Mouse (Mus musculus): ENCODE results near the gene Eln.
A peak's percentile ranks its signal among the peaks of the same experiment; 100 is the strongest.

The Eln gene

DNA sequence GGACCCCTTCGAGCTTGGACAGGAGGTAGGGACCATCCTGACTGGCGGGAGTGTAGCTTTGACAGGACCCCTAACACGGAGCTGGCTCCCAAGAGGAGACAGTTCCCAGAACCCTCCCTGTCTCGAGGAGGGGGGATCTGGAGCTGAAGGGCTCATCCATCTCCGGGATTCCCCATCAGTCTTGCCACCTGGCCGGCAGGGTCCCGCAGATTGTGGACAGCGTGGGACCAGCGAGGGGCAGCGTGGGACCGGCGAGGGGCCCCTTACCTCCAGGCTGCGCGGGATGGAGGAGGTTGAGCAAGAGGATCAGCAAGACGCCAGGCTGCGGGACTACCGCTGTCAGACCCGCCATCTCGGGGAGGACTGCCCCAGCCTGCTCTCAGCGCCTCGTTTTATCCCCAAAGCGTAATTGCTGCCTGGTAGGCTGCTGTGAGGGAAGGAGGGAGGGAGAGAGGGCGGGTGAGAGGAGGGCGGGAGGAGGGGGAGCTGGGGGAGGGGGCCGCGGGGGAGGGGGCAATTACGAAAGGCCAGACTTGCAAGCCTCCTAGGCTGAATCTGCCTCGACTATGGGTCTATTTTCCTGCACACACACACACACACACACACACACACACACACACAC lies at the start of gene Eln:
Gene Eln (minus strand): TSS at position 434 of the 622 bp plus-strand sequence.
- DNase-seq (ENCODE audit: low spot score): peak; percentile 43

DNA sequence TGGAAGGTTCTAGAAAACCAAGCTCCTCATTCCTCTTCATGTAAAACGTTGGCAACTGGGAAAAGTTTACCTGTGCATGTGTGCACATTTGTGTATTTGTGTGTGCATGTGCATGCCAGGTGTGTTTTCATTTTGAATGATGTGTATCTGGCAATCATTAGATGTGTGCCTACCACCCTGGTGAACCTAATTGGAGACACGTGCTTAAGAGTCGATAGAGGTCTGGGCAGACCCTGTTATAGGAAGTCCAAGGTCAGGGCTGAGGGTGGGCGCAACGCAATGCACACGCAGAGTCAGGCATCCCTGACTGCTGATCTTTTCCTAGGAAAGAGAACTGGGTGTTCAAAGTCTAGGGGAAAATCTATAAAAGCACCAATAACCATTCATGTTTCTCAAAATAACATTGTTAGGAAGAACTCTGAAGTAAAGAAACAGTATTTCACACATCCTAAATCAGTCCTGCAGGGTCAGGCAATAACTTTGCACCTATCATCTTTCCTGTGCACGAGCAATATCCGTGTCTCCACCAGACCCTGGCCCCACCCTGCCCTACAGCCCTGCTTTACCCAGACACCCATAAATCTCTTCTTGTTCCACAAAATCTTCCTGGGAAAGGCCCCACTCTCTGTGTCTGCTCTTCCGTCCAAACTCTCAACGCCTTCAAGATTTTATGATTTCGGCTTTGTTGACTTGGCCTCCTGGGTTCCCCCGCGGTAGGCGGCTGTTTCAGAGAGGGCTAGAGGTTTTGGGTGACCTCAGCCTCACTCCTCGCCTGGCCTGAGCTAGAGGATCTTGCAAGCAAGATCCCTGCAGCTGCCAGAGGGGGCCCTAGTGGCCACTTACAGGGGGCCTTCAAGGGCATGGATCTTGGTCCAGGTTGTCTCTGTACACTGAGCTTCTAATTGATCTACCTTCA lies 43.2 kb upstream of the Eln start:
- DNase-seq (ENCODE audit: low spot score): no peak

GRCm38 (mm10) chr5:134788237-134788636 lies 41.1 kb upstream of the Eln start:
- DNase-seq (ENCODE audit: low spot score): no peak

DNA sequence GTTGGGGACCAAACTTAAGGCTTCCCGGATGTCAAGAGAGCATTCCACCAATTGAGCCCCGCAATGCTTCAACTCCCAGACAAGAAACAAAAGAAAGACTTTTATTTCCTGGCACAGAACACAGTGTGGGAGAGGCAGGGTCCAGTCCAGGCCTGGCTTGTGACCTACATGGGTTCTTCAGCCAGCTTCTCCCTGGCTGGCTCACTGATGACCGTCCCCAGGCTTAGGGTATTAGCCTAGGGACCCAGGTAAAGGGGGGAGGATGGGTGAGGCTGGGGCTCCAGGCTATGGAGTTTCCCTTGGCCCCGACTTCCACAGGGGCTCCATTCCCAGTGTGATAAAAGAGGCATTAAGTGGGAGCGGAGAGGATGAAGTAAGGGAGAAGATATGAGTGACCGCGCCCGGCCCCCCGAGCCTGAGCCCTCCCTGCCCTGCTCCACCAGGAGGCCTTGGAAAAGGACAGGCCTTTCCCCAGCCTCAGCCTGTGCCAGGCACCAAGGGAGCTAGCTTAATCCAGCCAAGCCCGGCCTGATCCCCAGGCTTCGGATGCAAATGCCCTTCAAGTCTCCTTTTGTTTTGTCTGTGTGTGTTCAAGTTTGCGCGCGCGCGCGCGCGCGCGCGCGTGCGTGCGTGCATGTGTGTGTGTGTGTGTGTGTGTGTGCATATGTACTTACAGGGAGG lies 38.7 kb upstream of the Eln start:
- peak; percentile 64 for DNase-seq (ENCODE audit: low spot score)

DNA sequence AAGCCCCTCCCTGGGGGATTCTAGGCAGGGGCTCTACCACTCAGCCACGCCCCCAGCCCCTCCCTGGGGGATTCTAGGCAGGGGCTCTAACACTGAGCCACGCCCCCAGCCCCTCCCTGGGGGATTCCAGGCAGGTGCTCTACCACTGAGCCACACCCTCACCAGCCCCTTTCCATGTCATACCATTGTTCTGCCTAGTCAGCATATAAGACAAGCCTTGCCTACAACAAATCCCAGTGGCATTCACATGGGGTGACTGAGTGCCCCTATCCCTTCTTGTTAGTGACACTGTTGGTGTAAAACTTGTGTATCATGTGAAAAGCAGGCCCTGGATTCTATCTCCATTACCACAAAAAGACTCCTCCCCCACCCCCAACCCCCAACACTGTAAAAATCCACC lies 36.7 kb upstream of the Eln start:
- DNase-seq (ENCODE audit: low spot score): no peak

- no peak for DNase-seq (ENCODE audit: low spot score)
These were observed 33.8 kb upstream of the Eln start for GRCm38 (mm10) chr5:134780963-134781362.

GRCm38 (mm10) chr5:134780146-134780545 lies 33.0 kb upstream of the Eln start:
- DNase-seq (ENCODE audit: low spot score): no peak

- no peak for DNase-seq (ENCODE audit: low spot score)
These were observed 29.4 kb upstream of the Eln start for GRCm38 (mm10) chr5:134776551-134776950.

- DNase-seq (ENCODE audit: low spot score): peak; percentile 63
These were observed 25.4 kb upstream of the Eln start for GRCm38 (mm10) chr5:134772522-134772921.

DNA sequence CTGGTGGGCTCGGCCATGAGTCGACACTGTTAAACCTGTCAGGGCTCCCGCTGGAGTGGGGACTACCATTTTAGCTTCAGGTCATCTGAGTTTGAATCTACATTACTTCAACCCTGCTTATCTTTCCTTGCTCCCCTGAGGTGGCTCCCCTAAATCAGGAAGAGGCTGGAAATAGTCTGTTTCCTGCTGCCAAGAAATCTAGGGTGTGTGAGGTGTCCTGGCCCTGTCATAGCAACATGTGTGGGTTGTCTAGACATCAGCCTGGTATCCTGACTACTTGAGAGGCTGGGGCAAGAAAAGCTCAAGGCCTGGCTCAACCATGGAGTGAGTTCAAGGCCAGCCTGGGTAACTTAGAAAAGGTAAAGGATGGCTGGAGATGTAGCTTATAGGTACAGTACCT lies 24.6 kb upstream of the Eln start:
- DNase-seq (ENCODE audit: low spot score): no peak

DNA sequence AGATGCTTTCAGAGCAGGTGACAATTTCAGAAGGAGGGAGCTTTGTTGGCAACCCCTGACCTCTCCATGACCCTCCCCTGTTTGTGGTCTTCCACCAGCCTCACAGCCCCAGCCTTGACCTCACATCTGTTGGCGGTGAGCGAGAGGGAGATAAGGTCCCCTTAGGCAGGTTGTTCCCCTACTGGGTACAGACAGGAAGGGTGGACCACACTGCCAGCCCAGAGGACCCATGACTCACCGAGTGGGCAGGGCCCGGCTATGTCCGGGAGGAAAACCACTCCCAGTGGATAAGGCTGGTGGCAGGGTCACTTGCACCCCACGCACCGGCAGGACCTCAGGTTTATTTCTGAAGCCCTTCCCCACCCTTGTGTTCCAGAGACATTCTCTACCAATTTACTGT lies 22.1 kb upstream of the Eln start:
- DNase-seq (ENCODE audit: low spot score): no peak

DNA sequence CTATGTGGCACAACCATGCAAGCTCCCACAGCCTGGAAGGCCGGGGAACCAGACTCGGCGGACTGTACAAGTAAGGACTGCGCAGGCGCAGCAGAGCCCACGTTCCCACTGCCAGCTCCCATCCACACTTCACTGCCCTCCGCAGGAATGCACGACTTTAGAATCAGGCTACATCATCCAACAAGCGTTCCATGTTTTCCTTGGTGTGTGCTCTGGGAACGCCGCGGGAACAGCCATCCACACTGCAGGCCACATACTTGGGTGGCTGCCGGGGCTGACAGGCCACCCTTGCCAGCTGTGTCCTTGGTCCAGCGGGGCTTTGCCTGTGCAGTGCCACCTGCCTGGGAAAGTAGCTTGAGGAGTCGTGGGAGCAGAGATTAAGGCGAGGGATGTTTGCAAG lies 18.3 kb upstream of the Eln start:
- no peak for DNase-seq (ENCODE audit: low spot score)

DNA sequence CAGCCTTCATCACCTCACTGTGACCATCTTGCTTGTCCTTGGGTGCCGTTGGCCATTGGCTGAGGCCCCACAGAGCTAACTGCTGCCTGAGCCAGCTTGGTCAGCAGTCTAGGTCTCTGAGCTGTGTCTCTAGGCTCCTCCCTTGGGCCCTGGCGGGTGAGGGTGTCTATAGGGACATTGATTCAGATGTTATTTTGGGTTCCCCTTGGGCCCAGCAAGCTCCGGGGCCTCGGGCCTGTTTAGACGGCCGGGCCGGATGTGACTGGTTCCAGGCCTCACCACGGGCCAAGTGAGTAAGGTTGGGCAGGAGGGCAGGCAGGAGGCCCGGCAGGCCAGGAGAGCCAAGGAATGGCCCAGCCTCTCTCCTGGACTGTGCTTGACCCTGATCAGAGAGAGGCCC lies 16.2 kb upstream of the Eln start:
- DNase-seq (ENCODE audit: low spot score): no peak

DNA sequence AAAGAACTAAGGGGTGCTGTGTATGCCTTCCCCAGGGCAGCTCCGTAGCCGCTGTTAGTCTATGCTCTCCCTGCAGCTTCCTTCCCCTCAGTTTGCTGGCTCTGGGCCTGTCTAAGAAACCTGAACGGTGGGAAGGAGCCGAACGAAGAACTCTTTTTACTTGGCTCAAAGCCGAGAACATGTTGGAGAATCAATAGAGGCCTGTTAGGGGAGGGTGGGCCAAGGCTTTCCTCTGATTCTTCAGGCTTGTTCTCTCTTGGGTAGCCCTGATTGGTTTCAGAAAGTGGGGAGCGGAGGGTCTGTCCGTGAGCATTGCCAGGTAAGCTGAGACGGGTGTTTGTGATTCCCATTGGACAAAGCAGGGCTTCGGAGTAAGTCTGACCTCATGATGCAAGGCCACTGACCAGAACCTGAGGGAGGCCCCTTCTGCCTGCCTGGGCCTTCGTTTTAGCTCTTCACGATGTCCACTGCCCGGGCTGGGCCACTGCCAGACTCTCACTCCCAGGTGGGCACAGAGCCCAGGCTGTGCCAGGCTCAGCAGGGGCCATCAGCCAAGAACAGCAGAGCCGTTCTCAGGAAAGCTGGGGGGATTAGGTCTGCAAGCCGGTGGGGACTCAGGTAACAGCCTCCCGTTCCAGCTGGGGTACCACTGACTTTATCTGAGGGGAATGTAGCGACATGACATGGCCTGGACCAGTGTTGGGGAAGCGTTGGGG lies 14.4 kb upstream of the Eln start:
- peak; percentile 48 for DNase-seq (ENCODE audit: low spot score)

GRCm38 (mm10) chr5:134756031-134756430 lies 8.9 kb upstream of the Eln start:
- no peak for DNase-seq (ENCODE audit: low spot score)

GRCm38 (mm10) chr5:134754096-134754495 lies 7.0 kb upstream of the Eln start:
- DNase-seq (ENCODE audit: low spot score): no peak

DNA sequence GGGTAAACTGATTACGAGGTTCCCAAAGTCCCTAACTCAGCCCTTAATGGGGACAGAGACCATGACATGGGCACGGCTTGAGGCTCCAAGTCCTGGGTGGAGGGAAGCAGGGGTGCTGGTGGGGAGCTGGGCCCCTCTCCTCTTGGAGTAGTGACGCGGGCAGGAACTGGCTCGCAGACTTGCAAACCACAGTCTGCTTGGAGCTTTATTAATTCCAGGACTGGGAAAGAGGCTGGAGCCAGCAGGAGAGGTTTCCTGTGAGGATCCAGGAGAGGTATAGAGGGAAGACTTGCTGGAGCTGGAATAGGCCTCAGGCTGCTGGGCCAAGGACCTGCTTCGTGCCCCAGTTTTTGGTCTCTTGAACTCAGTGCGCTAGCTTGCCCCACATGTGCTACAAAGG lies 3.3 kb upstream of the Eln start:
- DNase-seq (ENCODE audit: low spot score): no peak

DNA sequence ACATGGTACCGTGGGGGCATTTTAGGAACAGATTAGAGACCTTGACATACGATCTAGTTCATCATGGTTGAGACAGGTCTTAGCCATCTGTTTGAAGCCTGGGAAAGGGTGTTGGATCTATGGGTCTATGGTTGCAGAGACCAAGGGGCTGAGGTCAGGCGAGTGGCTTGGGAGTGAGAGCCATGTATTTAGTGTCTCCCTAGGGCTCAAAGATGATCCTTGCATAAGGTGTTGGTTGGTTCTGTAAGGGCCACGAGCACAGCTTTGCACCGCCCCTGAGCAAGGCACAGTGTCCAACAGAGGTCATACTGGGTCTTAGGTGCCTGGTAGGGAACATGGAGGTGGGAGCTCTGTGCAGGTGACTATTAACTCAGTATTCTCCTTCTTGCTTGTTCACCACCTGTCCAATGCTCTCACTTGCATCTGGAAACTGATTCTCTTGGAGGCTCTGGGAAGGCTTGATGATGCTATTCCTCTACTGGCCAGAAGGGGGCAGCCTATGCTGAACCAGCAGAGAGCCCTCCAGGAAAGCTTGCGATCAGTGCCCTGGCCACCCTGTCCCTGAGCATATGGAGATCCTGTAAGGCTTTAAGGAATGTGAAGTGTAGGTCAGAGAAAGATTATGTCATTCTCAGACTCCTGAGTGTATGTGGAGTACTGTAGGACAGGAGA lies 960 bp upstream of the Eln start:
- peak; percentile 51 for DNase-seq (ENCODE audit: low spot score)

- peak; percentile 81 for DNase-seq (ENCODE audit: low spot score)
These were observed 380 bp upstream of the Eln start for GRCm38 (mm10) chr5:134747512-134747893.

DNA sequence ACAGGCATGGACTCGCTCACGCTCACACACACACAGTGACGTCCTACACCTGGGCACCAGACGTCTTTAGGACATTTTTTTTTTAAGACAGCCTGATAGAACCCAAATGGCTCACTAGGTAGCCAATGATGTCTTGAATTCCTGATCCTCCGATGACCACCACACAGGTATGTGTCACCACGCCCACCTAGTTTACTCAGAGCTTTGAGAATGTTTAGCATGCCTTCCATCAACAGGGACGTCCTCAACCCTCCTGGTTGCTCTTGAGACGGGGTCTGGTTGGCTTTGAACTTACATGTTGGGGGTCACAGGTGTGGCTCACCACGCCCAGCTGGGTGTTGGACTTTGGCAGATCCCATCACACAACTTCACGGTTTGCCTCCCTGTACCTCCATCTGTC lies 922 bp downstream of the Eln start:
- DNase-seq (ENCODE audit: low spot score): no peak

DNA sequence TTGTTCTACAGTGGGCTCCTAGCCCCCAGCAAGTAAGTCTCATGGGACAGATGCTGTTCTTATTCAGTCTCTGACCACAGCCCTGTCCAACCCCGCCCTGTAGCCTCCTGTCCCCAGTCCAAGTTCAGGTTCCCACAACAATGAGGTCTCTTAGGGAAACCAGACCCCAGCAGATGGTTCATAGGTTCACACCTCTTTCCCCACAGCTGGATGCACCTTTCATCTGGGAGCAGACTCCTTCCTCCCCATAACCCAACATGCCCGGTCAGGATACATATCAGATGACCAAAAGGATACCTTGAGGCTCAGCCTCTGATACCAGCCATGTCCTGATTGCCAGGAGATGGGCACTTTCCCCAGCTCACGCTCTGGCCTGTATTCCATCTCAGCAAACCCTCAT lies 1.3 kb downstream of the Eln start:
- no peak for DNase-seq (ENCODE audit: low spot score)

GRCm38 (mm10) chr5:134745000-134745399 lies 2.1 kb downstream of the Eln start:
- DNase-seq (ENCODE audit: low spot score): no peak
